Mouse (Mus musculus) liver, embryonic 16.5 days (tissue): ENCODE results near the gene Cep126. TPM values are rescaled to one million over a fixed set of nuclear protein-coding genes. Genes with fewer than 3 reads are reported as not detected.

Experiments
- ATAC-seq: fragments of 200-750 bp; cut with Nextera tagmentation; 2 replicates; pipeline ENCODE4 v1.8.0; 2017; ENCODE audit warnings: low read depth, mild to moderate bottlenecking, moderate number of reproducible peaks, moderate library complexity
- H3K27ac ChIP-seq: fragments of 300-500 bp; sonication (generic); 2 replicates; pipeline ENCODE4 v1.5.1; 2014; ENCODE audit warnings: mild to moderate bottlenecking, low read length
- H3K27me3 ChIP-seq: fragments of 300-500 bp; sonication (generic); 2 replicates; pipeline ENCODE4 v1.6.1; 2014; ENCODE audit warnings: low read depth, low read length, mixed read lengths; ENCODE audit not compliant: control insufficient read depth, insufficient read depth
- H3K36me3 ChIP-seq: fragments of 300-500 bp; sonication (generic); 2 replicates; pipeline ENCODE4 v1.6.1; 2014; ENCODE audit warnings: mild to moderate bottlenecking; ENCODE audit not compliant: control insufficient read depth, insufficient read depth
- H3K4me1 ChIP-seq: fragments of 300-500 bp; sonication (generic); 2 replicates; pipeline ENCODE4 v1.6.1; 2014; ENCODE audit warnings: low read depth, low read length, mixed read lengths; ENCODE audit not compliant: control insufficient read depth
- H3K4me2 ChIP-seq: fragments of 300-500 bp; sonication (generic); 2 replicates; pipeline ENCODE4 v1.6.1; 2014; ENCODE audit warnings: low read depth, low read length, mixed read lengths
- H3K4me3 ChIP-seq: fragments of 300-500 bp; sonication (generic); 2 replicates; pipeline ENCODE4 v1.5.1; 2014; ENCODE audit warnings: low read depth, mild to moderate bottlenecking, low read length
- H3K9ac ChIP-seq: fragments of 300-500 bp; sonication (generic); 2 replicates; pipeline ENCODE4 v1.6.1; 2014; ENCODE audit warnings: low read depth, low read length
- H3K9me3 ChIP-seq: fragments of 300-500 bp; sonication (generic); replicated peaks from 2 replicates; pipeline ENCODE4 v1.6.1; 2016; ENCODE audit warnings: low read length; ENCODE audit not compliant: control insufficient read depth
- WGBS: fragments of 180-500 bp; shearing (Covaris S2); extraction: QIAGEN DNeasy Blood & Tissue Kit; methylation state at CpG from one replicate; pipeline ENCODE4 v1.1.7; 2014; ENCODE audit not compliant: insufficient replicate concordance; 5-methylcytosine and 5-hydroxymethylcytosine counted together
- polyA plus RNA-seq: library from polyadenylated mRNA; unstranded; fragments of >200 nt; fragmentation: Nextera tagmentation; extraction: Ambion mirVana; gene quantifications from 2 replicates; pipeline ENCODE4 v1.2.1, GENCODE M21; 2015

Cep126 gene
- polyA plus RNA-seq, 1 experiment from 2014 or later = 0.02 TPM

DNA sequence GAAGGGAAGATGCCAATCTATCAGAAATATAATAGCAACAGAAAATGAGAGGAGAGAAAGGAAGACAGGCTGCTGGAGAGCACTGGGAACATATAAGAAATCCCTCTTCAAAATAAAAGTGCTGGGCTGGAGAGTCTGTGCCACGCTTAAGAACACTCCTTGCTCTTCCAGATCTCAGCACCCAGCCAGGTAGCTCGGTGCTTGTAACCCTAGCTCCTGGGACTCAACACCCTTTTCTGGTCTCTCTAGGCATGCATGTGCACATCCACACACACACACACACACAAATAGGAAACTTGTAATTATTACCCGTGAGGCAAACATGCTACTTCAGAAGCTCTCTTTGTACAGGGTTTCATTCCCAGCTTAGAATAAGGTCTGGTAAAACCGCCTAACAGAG lies 99.0 kb downstream of the Cep126 start:
- ATAC-seq = no peak
- Histone ChIP-seq H3K27ac (no peak overlapping the region), H3K9ac (no peak overlapping the region)

GRCm38 (mm10) chr9:8034143-8034542 lies 100.0 kb downstream of the Cep126 start:
- no peak overlapping the region for H3K27ac ChIP-seq
- 44% methylated on average over 1 of the region's 1 CpGs for WGBS
- no peak for ATAC-seq

More for the DNA sequence above, 99.0 kb downstream of the Cep126 start:
- Histone ChIP-seq H3K36me3 (no peaks in the 10 kb centered on the region), H3K4me2 (no peak overlapping the region), H3K4me1 (no peaks in the 10 kb centered on the region), H3K4me3 (no peak overlapping the region), H3K27me3 (no peaks in the 10 kb centered on the region), H3K9me3 (no peaks in the 10 kb centered on the region)
- 40% methylated on average over 4 of the region's 4 CpGs for WGBS

GRCm38 (mm10) chr9:8032847-8033246 lies 101.2 kb downstream of the Cep126 start:
- Histone ChIP-seq H3K27ac (no peak overlapping the region), H3K4me2 (no peak overlapping the region), H3K4me1 (no peaks in the 10 kb centered on the region), H3K9me3 (no peaks in the 10 kb centered on the region), H3K27me3 (no peaks in the 10 kb centered on the region), H3K36me3 (no peaks in the 10 kb centered on the region), H3K9ac (no peak overlapping the region), H3K4me3 (no peak overlapping the region)
- no peak for ATAC-seq
- 68% methylated on average over 5 of the region's 5 CpGs for WGBS

More at GRCm38 (mm10) chr9:8034143-8034542, 100.0 kb downstream of the Cep126 start:
- Histone ChIP-seq H3K4me2 (no peak overlapping the region), H3K27me3 (no peaks in the 10 kb centered on the region), H3K4me1 (no peaks in the 10 kb centered on the region), H3K9me3 (no peaks in the 10 kb centered on the region), H3K4me3 (no peak overlapping the region), H3K9ac (no peak overlapping the region), H3K36me3 (no peaks in the 10 kb centered on the region)

Other genes starting within 250 kb of the Cep126 start
- 2.8 and 3.4 TPM in 2 replicates for gene Yap1, start 129.7 kb downstream of the Cep126 start, polyA plus RNA-seq
- 0.36 and 0.78 TPM in 2 replicates for gene Cfap300, start 91.5 kb downstream of the Cep126 start, polyA plus RNA-seq